Comparison of ENCODE assay signal across 10 mouse cellular contexts in the genomic region with DNA sequence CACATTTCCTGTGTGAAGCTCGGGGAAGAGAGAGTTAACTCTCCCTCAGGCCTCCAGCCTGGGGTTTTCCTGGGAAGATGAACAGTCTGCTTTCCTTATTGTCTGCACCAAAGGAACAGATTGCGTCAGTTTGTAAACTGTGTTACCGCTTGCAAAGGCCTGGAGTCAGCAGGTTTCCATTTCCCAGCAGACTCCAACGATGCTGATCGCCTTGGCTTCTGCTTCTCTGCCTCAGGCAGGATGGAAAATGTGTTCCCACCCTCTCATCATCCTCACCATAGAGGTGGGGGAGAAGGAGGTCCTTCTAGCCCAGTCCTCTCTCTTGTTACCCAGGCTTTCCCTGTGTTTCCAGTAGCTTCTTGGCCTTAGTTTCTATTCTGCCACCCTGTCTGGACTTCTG. TPM values are rescaled to one million over a fixed set of nuclear protein-coding genes. Genes with fewer than 3 reads are reported as not detected.
DNase-seq lines count a peak whose midpoint lies in the region; ATAC-seq lines count a peak whose summit lies in the region.
"Had no signal": no experiment of that assay in that cellular context is flagged by ENCODE, and none has a peak within 500 bp of the region (broad histone marks: within the 10 kb centered on the region; RNA-seq: fewer than 3 reads in every experiment).

No protein-coding gene starts in this region.

- WGBS in heart, embryonic 13.5 days = 56% methylated on average over 5 of the region's 5 CpGs

- H3K27ac ChIP-seq in heart, embryonic 13.5 days (replicated peaks) = peak overlapping the region; percentile 13; the same call in 1 of the 2 replicates

- peaks cover 38% of the 10 kb centered on the region for H3K4me1 ChIP-seq in heart, embryonic 13.5 days

- no peak overlapping the region for H3K9ac ChIP-seq in heart, embryonic 13.5 days

- no peak for ATAC-seq in heart, embryonic 13.5 days (ENCODE audit: extremely low read depth, insufficient number of reproducible peaks, low FRiP score, low TSS enrichment)
- ATAC-seq in activated CD4-positive, CD25-positive, alpha-beta regulatory T cell, adult 4 months = no peak

- DNase-seq in heart, postnatal 4 days = no peak
- DNase-seq in NIH3T3 (ENCODE audit: low read depth) = peak; percentile 62
- peak; percentile 56 for DNase-seq in fibroblast of lung, adult 2 months (ENCODE audit: low read depth)
- DNase-seq in lung, postnatal 10 days = peak; percentile 54
- DNase-seq in embryo, embryonic 9.5 days (ENCODE audit: extremely low spot score) = no peak
- no peak for DNase-seq in gastrocnemius, postnatal 4 days (ENCODE audit: low spot score in 2 of 2)
- DNase-seq: kidney, adult 11 months had no signal

- H3K36me3 ChIP-seq in heart, embryonic 13.5 days = no peaks in the 10 kb centered on the region

- H3K9me3 ChIP-seq in heart, embryonic 13.5 days = no peaks in the 10 kb centered on the region

- no peak overlapping the region for H3K4me3 ChIP-seq in heart, embryonic 13.5 days

- no peak overlapping the region for H3K4me2 ChIP-seq in heart, embryonic 13.5 days

- no peaks in the 10 kb centered on the region for H3K27me3 ChIP-seq in heart, embryonic 13.5 days (replicated peaks)

RNA-seq across cellular contexts. Expression of gene Lrrc4, which starts 33.1 kb away (rescaled TPM):
- polyA plus RNA-seq in heart, embryonic 13.5 days (2015; fragmentation: Nextera tagmentation; extraction: Ambion mirVana) = 0.40 and 0.41 TPM in 2 replicates
- total RNA-seq in heart, postnatal 4 days (2021) = 1 to 10 TPM; 1.2 to 1.6 TPM
- 1 to 10 TPM; 1.3 to 1.6 TPM for total RNA-seq in gastrocnemius, postnatal 4 days (2021)
- under 1 TPM; 0.37 to 0.42 TPM for polyA plus RNA-seq in activated CD4-positive, CD25-positive, alpha-beta regulatory T cell, adult 4 months (2017; shearing (Covaris generic))
- total RNA-seq: neutrophil, adult 5-6 weeks had no signal

Comparison
In these comparisons a context has a peak if more than half of its experiments do, and no peak if none do; other contexts are left out.
1. DNase-seq: peak in NIH3T3 (single experiment), fibroblast of lung, adult 2 months (single experiment) and lung, postnatal 10 days (single experiment); none in heart, postnatal 4 days (single experiment), embryo, embryonic 9.5 days (single experiment) and gastrocnemius, postnatal 4 days (0 of 2).